Mouse (Mus musculus): ENCODE results near the gene Robo3. TPM values are rescaled to one million over a fixed set of nuclear protein-coding genes. Genes with fewer than 3 reads are reported as not detected.

Robo3 gene
- polyA plus RNA-seq, 1 experiment from 2014 or later, result 0.15 TPM

GRCm38 (mm10) chr9:37367301-37368080, 65.6 kb downstream of the Robo3 start, which contains the start of gene Hepacam:
TSS of gene Hepacam (plus strand) at chr9:37367351.
- Histone ChIP-seq H3K4me1 (ENCODE audit: control insufficient read depth in 2 of 2, insufficient read depth in 2 of 2, low read length in 2 of 2) (no peaks in the 10 kb centered on the region; a peak in 2 of 4 replicates), H3K9ac (ENCODE audit: low read length) (no peak within 1 kb of the TSS), H3K36me3 (ENCODE audit: control insufficient read depth, insufficient read depth, low read length) (no peaks in the 10 kb centered on the region), H3K27me3 (ENCODE audit: control insufficient read depth, insufficient read depth, low read length) (no peaks in the 10 kb centered on the region), H3K4me2 (ENCODE audit: low read length) (no peak within 1 kb of the TSS), H3K4me3 (ENCODE audit: control insufficient read depth in 1 of 2, insufficient read depth in 1 of 2, low read depth in 1 of 2, low read length in 2 of 2) (no peak within 1 kb of the TSS), H3K27ac (replicated peaks in 1 of 2; ENCODE audit: control insufficient read depth in 1 of 2, insufficient read depth in 1 of 2, low read depth in 2 of 2, low read length in 2 of 2) (no peak within 1 kb of the TSS), H3K9me3 (ENCODE audit: control insufficient read depth, low read length) (no peaks in the 10 kb centered on the region)
- 81% methylated on average over 17 of the region's 17 CpGs for WGBS
- no peak for ATAC-seq (ENCODE audit: insufficient number of reproducible peaks, insufficient read depth, low FRiP score, low read depth)

DNA sequence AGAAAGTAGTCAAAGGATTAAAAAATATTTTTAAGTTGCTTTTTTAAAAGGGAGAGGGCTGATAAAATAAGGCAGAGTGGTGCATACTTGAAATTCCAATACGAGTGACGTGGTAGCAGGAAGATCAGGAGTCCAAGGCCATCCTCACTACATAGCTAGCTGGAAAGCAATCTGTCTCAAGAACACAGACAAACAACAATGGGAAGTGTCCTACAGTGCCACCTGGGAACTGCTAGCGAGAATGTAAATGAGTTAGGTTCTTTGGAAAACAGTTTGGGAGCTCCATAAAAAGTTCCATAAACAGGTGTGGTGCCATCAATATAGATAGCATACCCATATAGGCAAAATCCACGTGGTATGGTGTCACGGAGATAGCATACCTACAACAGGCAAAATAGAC, 67.3 kb downstream of the Robo3 start:
- Histone ChIP-seq H3K4me2 (ENCODE audit: low read length) (no peak overlapping the region), H3K27me3 (ENCODE audit: control insufficient read depth, insufficient read depth, low read length) (no peaks in the 10 kb centered on the region), H3K27ac (replicated peaks in 1 of 2; ENCODE audit: control insufficient read depth in 1 of 2, insufficient read depth in 1 of 2, low read depth in 2 of 2, low read length in 2 of 2) (no peak overlapping the region), H3K4me3 (ENCODE audit: control insufficient read depth in 1 of 2, insufficient read depth in 1 of 2, low read depth in 1 of 2, low read length in 2 of 2) (no peak overlapping the region), H3K4me1 (ENCODE audit: control insufficient read depth in 2 of 2, insufficient read depth in 2 of 2, low read length in 2 of 2) (no peaks in the 10 kb centered on the region; a peak in 2 of 4 replicates), H3K9ac (ENCODE audit: low read length) (no peak overlapping the region), H3K36me3 (ENCODE audit: control insufficient read depth, insufficient read depth, low read length) (no peaks in the 10 kb centered on the region), H3K9me3 (ENCODE audit: control insufficient read depth, low read length) (no peaks in the 10 kb centered on the region)
- WGBS, result 45% methylated on average over 5 of the region's 5 CpGs
- no peak for ATAC-seq (ENCODE audit: insufficient number of reproducible peaks, insufficient read depth, low FRiP score, low read depth)

Other genes with a start within 250 kb of the Robo3 start
- gene Tmem218, start 225.0 kb downstream of the Robo3 start, polyA plus RNA-seq (2014; fragmentation: Nextera tagmentation; extraction: Ambion mirVana), result 10.7 and 11.1 TPM in 2 replicates
- 1.2 and 2.3 TPM in 2 replicates for gene Slc37a2, start 177.5 kb downstream of the Robo3 start, polyA plus RNA-seq (2014; fragmentation: Nextera tagmentation; extraction: Ambion mirVana)
- 3.3 and 4.4 TPM in 2 replicates for gene Ccdc15, start 84.8 kb downstream of the Robo3 start, polyA plus RNA-seq (2014; fragmentation: Nextera tagmentation; extraction: Ambion mirVana)
- not detected in 2 replicates for gene Hepacam, start 65.9 kb downstream of the Robo3 start, polyA plus RNA-seq (2014; fragmentation: Nextera tagmentation; extraction: Ambion mirVana)
- gene Robo4, start 31.3 kb downstream of the Robo3 start, polyA plus RNA-seq (2014; fragmentation: Nextera tagmentation; extraction: Ambion mirVana), result 10.4 and 11.3 TPM in 2 replicates
- 13.8 and 17.5 TPM in 2 replicates for gene Msantd2, start 56.1 kb upstream of the Robo3 start, polyA plus RNA-seq (2014; fragmentation: Nextera tagmentation; extraction: Ambion mirVana)
- 78.2 and 81.9 TPM in 2 replicates for gene Esam, start 94.8 kb upstream of the Robo3 start, polyA plus RNA-seq (2014; fragmentation: Nextera tagmentation; extraction: Ambion mirVana)
- gene Vsig2, start 106.0 kb upstream of the Robo3 start, polyA plus RNA-seq (2014; fragmentation: Nextera tagmentation; extraction: Ambion mirVana), result 0.74 and 1.6 TPM in 2 replicates
- 3.5 and 3.8 TPM in 2 replicates for gene Nrgn, start 119.7 kb upstream of the Robo3 start, polyA plus RNA-seq (2014; fragmentation: Nextera tagmentation; extraction: Ambion mirVana)
- 12.0 and 12.7 TPM in 2 replicates for gene Siae, start 122.5 kb upstream of the Robo3 start, polyA plus RNA-seq (2014; fragmentation: Nextera tagmentation; extraction: Ambion mirVana)
- 6.6 and 7.3 TPM in 2 replicates for gene Spa17, start 180.5 kb upstream of the Robo3 start, polyA plus RNA-seq (2014; fragmentation: Nextera tagmentation; extraction: Ambion mirVana)
- gene Tbrg1, start 224.1 kb upstream of the Robo3 start, polyA plus RNA-seq (2014; fragmentation: Nextera tagmentation; extraction: Ambion mirVana), result 113 and 126 TPM in 2 replicates
- not detected in 2 replicates for gene Panx3, start 236.0 kb upstream of the Robo3 start, polyA plus RNA-seq (2014; fragmentation: Nextera tagmentation; extraction: Ambion mirVana)